Mouse (Mus musculus) adrenal gland, adult 18-20 months (tissue): Measurements from ENCODE around the gene Kcnh8. TPM values are rescaled to one million over a fixed set of nuclear protein-coding genes. Genes with fewer than 3 reads are reported as not detected.

ENCODE experiments used
- DNase-seq, 2 experiments: peaks; one replicate each; pipeline ENCODE4 v3.0.0; 2021 to 2022; ENCODE audit warnings: low spot score in 2 of 2
- total RNA-seq, 2 experiments: library from RNA; stranded (reverse); gene quantifications; 1 replicate in 1 of 2; 2 replicates in 1 of 2; pipeline ENCODE4 v1.2.3; 2021

Gene Kcnh8
- total RNA-seq, 2 experiments from 2014 or later: 0.10 TPM; not detected in 1

DNA sequence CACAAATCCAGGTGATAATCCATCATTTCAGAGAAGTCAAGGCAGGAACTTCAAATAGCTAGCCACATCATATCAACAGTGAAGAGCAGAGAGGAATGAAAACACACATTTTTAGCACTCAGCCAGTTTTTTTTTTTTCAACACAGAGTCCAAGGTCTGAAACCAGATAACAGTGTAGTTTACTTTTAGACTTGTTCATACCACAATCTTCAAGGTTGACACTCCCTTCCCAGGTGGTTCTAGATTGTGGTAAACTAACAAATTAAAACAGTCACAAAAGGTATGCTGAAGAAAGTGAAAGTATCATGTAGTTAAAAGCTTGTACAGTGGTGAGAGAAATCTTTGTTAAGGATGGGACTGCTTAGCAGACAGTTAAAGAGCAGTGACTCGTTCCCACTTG lies 216.5 kb downstream of the Kcnh8 start:
- no peak for DNase-seq

DNA sequence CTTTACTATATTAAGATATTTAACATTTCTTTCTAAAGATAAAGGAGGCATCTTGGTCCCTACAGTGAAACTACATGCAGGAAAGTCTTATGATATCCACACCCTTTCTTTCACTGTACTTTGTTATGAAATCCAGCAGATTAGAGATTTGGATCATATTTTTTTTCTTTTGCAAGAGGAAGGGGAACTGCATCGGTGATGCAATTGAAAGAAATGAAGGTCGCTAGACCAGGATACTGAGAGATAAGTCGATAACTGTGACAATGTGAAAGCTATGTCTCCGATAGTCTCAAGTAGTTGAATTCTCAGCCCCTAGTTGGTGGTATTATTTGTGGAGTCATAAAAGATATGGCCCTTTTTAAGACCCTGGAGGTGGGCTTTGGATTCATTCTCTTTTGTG lies 227.2 kb downstream of the Kcnh8 start:
- no peak for DNase-seq

DNA sequence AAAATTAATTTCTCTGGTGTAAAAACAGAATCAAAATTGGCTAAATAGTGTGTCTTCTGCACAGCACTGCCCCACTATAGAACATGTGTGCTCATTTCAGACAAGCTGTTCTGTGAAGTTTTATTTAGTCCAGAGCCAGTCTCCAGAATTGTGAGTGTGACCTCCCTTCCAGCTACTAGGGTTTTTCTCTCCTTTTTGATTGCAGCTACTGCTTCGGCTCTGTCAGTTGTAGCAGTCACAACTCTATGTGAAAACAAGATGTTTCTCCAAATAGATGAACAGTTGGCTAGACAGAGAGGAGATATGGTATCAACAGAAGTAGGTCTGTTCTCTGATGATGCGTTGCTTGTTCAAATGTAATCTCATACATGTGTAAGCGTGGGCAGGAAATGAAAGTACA lies 270.7 kb downstream of the Kcnh8 start:
- no peak for DNase-seq

DNA sequence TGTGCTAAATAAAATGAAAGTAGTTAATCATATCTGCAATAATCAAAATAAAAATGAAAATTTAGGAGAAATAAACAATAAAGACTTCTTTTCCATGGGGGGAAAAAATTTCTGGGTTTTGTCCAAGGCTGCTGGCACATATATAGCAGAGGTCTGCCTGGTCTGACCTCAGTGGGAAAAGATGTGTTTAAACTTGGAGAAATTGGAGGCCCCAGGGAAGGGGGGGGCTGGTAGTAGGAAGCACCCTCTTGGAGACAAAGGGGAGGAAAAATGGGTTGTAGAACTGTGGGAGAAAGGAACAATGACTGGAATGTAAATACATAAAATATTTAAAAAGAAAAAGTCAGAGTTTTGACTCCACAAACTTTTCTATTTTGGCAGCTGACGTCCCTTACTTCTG lies 276.5 kb downstream of the Kcnh8 start:
- no peak for DNase-seq

DNA sequence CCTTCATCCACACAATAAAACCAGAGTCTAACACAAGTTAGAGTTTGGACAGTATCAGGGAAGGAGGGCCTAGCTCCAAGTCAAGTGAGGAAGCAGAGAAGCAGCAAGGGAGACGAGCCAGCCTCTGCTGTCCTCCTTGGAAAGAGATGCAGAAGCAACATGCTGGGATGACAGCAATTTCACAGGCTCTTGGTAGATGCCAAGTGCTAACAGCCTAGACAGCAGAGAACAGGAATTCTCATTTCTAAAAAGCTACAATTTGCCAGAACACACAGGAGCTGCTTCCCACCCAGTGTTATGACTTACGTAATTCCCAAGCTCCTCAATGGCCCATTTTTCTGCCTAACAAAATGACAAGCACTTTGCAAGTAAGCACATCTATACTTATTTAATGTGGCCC lies 277.5 kb downstream of the Kcnh8 start:
- no peak for DNase-seq

DNA sequence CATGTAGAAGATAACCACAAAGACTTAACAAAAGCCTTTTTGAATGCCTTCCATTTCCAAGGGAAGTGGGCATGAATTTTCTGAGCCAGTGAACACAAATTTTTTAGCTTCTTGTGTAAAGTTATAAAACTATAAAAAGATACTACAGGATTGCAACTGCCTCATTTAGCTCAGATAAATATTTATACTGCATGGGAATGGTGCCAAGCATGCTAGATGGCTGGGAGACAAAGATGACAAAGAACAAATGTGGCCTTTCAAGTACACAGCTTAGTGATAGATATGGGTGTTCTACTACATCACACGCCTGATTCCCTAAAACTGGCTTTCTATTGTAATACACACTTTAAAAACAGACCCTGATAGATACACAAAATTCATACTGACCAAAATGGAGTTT lies 282.7 kb downstream of the Kcnh8 start:
- DNase-seq: no peak

DNA sequence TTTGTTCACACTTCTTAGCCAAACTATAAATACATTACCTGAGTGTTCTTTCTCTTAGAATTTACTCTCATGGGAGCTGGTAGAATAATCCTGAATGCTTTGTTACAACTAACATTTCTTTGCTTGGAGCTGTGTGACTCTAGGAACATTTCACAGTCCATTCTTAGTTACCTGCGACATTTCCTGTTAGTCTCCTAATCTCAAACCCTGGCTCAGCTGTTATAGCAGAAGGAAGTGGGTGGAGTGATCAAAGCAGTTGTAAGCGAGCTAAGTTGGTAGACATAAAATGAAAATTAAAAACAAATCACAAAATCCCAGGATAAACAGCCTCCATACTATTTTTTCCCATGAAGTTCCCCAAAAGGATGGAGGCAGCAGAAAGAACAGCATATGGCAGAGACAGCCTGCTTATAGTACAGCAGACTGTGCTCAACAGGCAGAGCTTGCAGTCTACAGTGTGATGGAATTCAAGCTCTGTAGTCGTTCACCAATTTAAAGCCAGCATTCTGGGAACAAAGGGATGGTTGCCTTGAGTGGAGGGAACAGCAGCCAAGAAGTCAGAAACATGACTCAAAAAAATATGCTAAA lies 318.1 kb downstream of the Kcnh8 start:
- no peak for DNase-seq

DNA sequence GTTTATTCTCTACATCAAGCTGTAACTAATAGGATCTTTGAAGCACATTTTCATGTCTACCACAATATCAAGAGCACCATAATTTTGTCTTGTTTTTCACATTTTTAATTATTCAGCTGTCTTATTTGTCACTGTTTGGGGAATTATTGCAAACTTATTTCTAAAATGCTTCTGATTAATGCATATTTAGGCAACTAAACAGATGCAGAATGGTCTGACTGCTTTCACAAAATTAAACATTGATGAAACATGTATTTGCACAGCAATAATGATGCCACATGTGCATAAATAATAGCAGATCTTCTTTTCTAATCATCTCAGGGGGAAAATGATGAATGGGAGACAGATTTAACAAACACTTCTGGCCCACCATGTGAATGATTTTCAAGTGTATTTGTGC lies 341.5 kb downstream of the Kcnh8 start:
- no peak for DNase-seq

DNA sequence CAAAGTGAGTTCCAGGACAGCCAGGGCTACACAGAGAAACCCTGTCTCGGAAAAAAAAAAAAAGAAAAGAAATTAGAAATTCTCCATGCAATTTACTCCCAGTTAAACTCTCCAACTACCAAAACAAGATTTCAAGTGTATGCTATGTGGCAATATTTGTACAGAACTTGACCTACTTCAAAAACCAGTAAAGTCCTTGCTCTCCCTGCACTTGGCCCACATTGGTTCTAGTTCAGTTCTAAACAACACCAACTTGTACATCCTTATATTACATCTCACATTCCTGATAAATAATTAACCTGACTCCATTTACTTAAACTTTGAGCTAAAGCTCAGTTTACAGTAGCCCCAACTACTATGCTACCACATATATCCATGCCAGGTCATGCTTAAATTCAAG lies 370.2 kb downstream of the Kcnh8 start:
- DNase-seq: no peak

DNA sequence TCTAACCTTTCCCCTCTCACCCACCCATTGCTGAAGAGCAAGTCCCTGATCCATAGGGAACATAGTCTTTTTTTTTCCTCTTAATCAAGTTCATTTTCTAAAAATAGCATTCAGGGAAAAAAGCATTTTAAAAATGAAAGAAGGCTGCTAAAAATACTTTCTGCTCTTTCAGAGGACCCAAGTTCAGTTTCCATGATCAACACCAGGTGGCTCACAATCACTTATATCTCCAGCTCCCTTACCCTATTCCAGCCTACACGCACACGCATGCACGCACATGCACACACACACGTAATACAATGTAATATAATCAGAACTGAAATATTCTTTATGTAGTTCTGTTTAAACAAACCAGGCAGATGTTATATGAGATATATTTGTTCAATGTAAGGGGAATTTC lies 378.4 kb downstream of the Kcnh8 start:
- no peak for DNase-seq
